Mouse (Mus musculus) G1E (cell line): ENCODE data around the gene Gm21961.

Experiments used
- CTCF ChIP-seq: IDR thresholded peaks from 2 replicates; pipeline ENCODE4 v1.5.1; 2012; ENCODE audit warnings: low read depth, low read length, inconsistent platforms, mixed read lengths
- GATA1 ChIP-seq: IDR thresholded peaks from 2 replicates; pipeline ENCODE4 v1.6.1; 2012; ENCODE audit warnings: borderline replicate concordance, low read length, inconsistent platforms, mixed read lengths
- GATA2 ChIP-seq: IDR thresholded peaks from 2 replicates; pipeline ENCODE4 v1.6.1; 2012; ENCODE audit warnings: low read depth, low read length, inconsistent platforms, borderline replicate concordance
- POLR2AphosphoS5 ChIP-seq: IDR thresholded peaks from 2 replicates; pipeline ENCODE4 v1.6.1; 2012; ENCODE audit warnings: low read depth, low read length, inconsistent platforms; ENCODE audit not compliant: insufficient replicate concordance

- TF ChIP-seq GATA1 (no peak), CTCF (no peak), POLR2AphosphoS5 (no peak), GATA2 (no peak)
Observed at GRCm38 (mm10) chr15:65006177-65006576, 8.5 kb downstream of the Gm21961 start.
